Mouse (Mus musculus) monocyte, adult 5-6 weeks (primary cell): ENCODE results near the gene Slc16a11. TPM values are rescaled to one million over a fixed set of nuclear protein-coding genes. Genes with fewer than 3 reads are reported as not detected.
A peak's percentile ranks its signal among the peaks of the same experiment; 100 is the strongest.

Source experiments
- ATAC-seq: fragments of 153-309, 156-312 bp; replicated peaks from 2 replicates; pipeline ENCODE4 v1.8.0; 2017; ENCODE audit warnings: mild to moderate bottlenecking; ENCODE audit not compliant: low TSS enrichment, insufficient number of reproducible peaks, severe bottlenecking, poor library complexity, low FRiP score
- total RNA-seq: library from RNA; stranded (forward); fragments of 200-1000, 200-491, 200-594 nt; gene quantifications from 3 replicates; pipeline ENCODE4 v1.2.3, GENCODE M21; 2017

Slc16a11 gene
- total RNA-seq, 1 experiment from 2014 or later, result not detected

- peak; percentile 91 for ATAC-seq
Measured at GRCm38 (mm10) chr11:70220731-70221602, 8.4 kb downstream of the Slc16a11 start, which contains the start of gene Slc16a13. TSS of gene Slc16a13 (minus strand) at chr11:70221064.

- no peak for ATAC-seq
Measured at GRCm38 (mm10) chr11:70221603-70222500, 9.3 kb downstream of the Slc16a11 start.

- no peak for ATAC-seq
Measured at GRCm38 (mm10) chr11:70223724-70224123, 11.2 kb downstream of the Slc16a11 start.

- ATAC-seq, result no peak
Measured at GRCm38 (mm10) chr11:70225798-70226601, 13.4 kb downstream of the Slc16a11 start.

GRCm38 (mm10) chr11:70226602-70226890 is 14.0 kb downstream of the Slc16a11 start:
- ATAC-seq, result no peak

- no peak for ATAC-seq
Measured at GRCm38 (mm10) chr11:70227126-70227525, 14.6 kb downstream of the Slc16a11 start.

GRCm38 (mm10) chr11:70227661-70228245 is 15.2 kb downstream of the Slc16a11 start:
- no peak for ATAC-seq

- ATAC-seq, result peak; percentile 59
Measured at GRCm38 (mm10) chr11:70228828-70229227, 16.3 kb downstream of the Slc16a11 start.

GRCm38 (mm10) chr11:70229260-70230010 is 16.9 kb downstream of the Slc16a11 start, which contains the start of gene Bcl6b:
TSS of gene Bcl6b (minus strand) at chr11:70229798.
- ATAC-seq, result no peak

GRCm38 (mm10) chr11:70230239-70230727 is 17.7 kb downstream of the Slc16a11 start:
- ATAC-seq, result peak; percentile 86

GRCm38 (mm10) chr11:70232546-70232945 is 20.0 kb downstream of the Slc16a11 start:
- no peak for ATAC-seq

- no peak for ATAC-seq
Measured at GRCm38 (mm10) chr11:70233016-70233415, 20.5 kb downstream of the Slc16a11 start.

GRCm38 (mm10) chr11:70234037-70234436 is 21.5 kb downstream of the Slc16a11 start:
- ATAC-seq, result no peak

- ATAC-seq, result no peak
Measured at GRCm38 (mm10) chr11:70234497-70234896, 21.9 kb downstream of the Slc16a11 start.

- ATAC-seq, result no peak
Measured at GRCm38 (mm10) chr11:70235254-70235900, 22.8 kb downstream of the Slc16a11 start.

- no peak for ATAC-seq
Measured at GRCm38 (mm10) chr11:70236717-70237116, 24.2 kb downstream of the Slc16a11 start.
